Mouse (Mus musculus): ENCODE results near the gene Cebpz. TPM values are rescaled to one million over a fixed set of nuclear protein-coding genes. Genes with fewer than 3 reads are reported as not detected.

Gene Cebpz
- polyA plus RNA-seq (2014; fragmentation: Illumina TruSeq; extraction: RNeasy Lipid Tissue Mini Kit (QIAGEN cat#74804)), result 115 TPM

DNA sequence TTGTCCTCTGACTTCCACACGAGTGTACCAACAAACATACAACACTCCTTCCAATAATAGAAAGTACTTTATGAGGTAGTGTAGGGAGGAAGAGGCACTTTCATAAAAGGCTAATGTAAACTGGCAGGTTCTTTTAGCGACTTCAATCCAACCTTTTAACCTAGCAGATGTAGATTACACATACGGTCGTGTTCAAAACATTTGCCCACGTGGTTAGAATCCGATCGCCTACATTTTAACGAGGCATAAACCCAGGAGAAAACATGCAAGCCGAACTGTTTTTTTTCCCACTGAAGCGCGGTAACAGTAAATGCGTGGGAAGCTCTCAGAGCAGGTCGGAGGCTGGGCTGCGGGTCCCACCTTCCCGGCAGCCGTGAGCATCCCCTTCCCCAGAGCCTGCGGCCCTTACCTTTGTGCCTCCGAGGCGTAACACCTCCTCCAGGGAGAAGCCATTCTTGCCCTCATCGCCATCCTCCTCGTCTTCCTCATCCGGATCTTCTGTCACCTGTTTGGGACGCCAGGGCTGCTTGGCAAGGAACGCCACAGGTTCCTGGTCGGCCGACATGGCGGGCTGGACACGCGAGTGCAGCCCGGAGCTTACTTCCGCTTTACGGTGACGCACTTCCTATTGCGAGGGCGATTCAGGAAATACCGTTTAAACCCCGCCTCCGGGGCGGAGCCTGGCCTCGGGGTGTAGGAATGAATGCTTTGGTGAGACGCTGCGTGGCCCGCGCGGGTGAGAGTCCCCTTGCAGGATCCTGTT is at the start of gene Cebpz, which contains the start of gene Ndufaf7:
TSS of gene Cebpz (minus strand) at position 601 of the 763 bp plus-strand sequence.
TSS of gene Ndufaf7 (plus strand) at position 671 of the 763 bp plus-strand sequence.

GRCm38 (mm10) chr17:78916369-78916813 is 20.5 kb downstream of the Cebpz start, which contains the start of gene Cebpzos:
Gene Cebpzos, plus strand, starts transcription at chr17:78916500.

GRCm38 (mm10) chr17:78906892-78907291 is 30.0 kb downstream of the Cebpz start, which contains the start of gene Sult6b1:
Gene Sult6b1, minus strand, starts transcription at chr17:78906992.

DNA sequence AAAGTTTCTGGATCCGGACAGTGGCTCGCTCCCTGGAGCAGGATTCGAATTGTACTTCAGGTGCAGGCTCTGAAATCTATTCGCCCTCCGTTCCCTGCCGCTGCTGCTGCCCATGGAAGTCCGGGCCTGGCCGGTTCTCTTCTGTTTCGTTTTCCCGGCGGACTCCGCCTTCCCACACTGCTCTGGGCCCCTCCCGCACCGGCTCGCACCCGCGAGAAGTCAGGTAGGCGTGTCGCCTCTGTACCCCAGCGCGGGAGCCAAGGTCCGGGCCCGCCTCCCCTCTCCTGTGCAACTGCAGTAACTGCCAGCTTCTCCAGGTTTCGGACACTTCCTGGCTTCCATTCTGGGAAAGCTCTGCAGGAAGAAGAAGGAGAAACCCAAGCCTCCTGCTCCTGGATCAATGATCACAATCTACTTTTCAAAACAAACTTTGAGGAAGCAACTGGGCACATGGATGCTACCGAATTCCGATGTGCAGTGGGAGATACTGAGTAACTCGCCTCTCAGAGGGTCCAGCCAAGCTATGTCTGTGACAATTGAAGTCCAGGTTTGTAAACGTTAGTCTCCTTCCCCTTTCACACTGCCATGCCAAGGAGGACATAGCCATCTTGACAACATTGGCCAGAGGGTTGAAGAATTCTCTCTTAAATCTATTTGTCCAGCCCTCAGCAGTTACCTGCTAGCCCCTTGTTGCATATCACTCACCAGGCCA is 54.3 kb downstream of the Cebpz start, which contains the start of gene Eif2ak2:
TSS of gene Eif2ak2 (minus strand) at position 173 of the 712 bp plus-strand sequence.

Other genes with a start within 250 kb of the Cebpz start
- 119 TPM for gene Strn, start 199.9 kb downstream of the Cebpz start, polyA plus RNA-seq (2014; fragmentation: Illumina TruSeq; extraction: RNeasy Lipid Tissue Mini Kit (QIAGEN cat#74804))
- gene Heatr5b, start 101.7 kb downstream of the Cebpz start, polyA plus RNA-seq (2014; fragmentation: Illumina TruSeq; extraction: RNeasy Lipid Tissue Mini Kit (QIAGEN cat#74804)), result 14.3 TPM
- 13.9 TPM for gene Gpatch11, start 101.5 kb downstream of the Cebpz start, polyA plus RNA-seq (2014; fragmentation: Illumina TruSeq; extraction: RNeasy Lipid Tissue Mini Kit (QIAGEN cat#74804))
- gene Eif2ak2, start 54.5 kb downstream of the Cebpz start, polyA plus RNA-seq (2014; fragmentation: Illumina TruSeq; extraction: RNeasy Lipid Tissue Mini Kit (QIAGEN cat#74804)), result 70.3 TPM
- 1.1 TPM for gene Sult6b1, start 30.1 kb downstream of the Cebpz start, polyA plus RNA-seq (2014; fragmentation: Illumina TruSeq; extraction: RNeasy Lipid Tissue Mini Kit (QIAGEN cat#74804))
- gene Cebpzos, start 20.6 kb downstream of the Cebpz start, polyA plus RNA-seq (2014; fragmentation: Illumina TruSeq; extraction: RNeasy Lipid Tissue Mini Kit (QIAGEN cat#74804)), result 31.5 TPM
- gene Ndufaf7, start 70 bp upstream of the Cebpz start, polyA plus RNA-seq (2014; fragmentation: Illumina TruSeq; extraction: RNeasy Lipid Tissue Mini Kit (QIAGEN cat#74804)), result 38.5 TPM
- 122 TPM for gene Prkd3, start 83.8 kb upstream of the Cebpz start, polyA plus RNA-seq (2014; fragmentation: Illumina TruSeq; extraction: RNeasy Lipid Tissue Mini Kit (QIAGEN cat#74804))
- gene Qpct, start 114.8 kb upstream of the Cebpz start, polyA plus RNA-seq (2014; fragmentation: Illumina TruSeq; extraction: RNeasy Lipid Tissue Mini Kit (QIAGEN cat#74804)), result 16.3 TPM